Comparison of ENCODE assay signal across 8 mouse cellular contexts in the genomic region with DNA sequence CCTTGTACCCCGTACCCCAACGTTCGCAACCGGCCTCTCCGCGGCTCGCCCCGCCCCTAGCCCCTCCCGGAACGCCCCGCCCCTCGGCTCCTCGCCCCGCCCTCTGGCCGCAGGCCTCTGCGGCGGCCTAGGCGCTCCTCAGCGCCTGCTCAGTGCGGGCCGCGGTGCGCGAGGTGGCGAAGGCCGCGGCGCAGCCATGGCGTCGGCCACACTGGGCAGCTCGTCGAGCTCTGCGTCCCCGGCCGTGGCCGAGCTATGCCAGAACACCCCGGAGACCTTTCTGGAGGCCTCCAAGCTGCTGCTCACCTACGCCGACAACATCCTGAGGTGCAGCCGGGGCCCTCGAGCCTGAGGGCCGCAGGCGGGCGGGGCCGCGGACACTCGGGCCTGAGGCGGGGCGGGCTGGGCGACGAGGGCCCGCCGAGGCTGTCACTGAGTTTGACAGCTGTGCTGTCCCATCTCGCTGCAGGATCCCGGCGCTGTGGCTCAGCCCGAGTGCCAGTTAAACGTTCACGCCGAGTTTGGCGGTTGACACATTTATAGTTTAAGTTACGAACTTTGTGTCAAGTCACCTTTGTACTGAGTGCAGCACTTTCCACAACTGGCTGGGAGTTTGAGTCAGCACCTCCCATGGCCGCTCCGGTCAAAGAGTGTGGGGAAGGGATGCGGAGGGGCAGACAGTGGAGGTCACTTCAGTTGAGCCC. TPM values are rescaled to one million over a fixed set of nuclear protein-coding genes. Genes with fewer than 3 reads are reported as not detected.
DNase-seq lines count a peak whose midpoint lies in the region; ATAC-seq and TF ChIP-seq lines count a peak whose summit lies in the region.

A gene (plus strand): TSS at position 110 of the 704 bp plus-strand sequence.
A gene (minus strand): TSS at position 638 of the 704 bp plus-strand sequence.

- peak within 1 kb of the TSS; percentile 73 for H3K4me2 ChIP-seq in forebrain, embryonic 12.5 days
- peak within 1 kb of the TSS; percentile 91 for H3K4me2 ChIP-seq in heart, embryonic 16.5 days (ENCODE audit: low read depth, low read length)
- peak within 1 kb of the TSS; percentile 78 for H3K4me2 ChIP-seq in liver, embryonic 16.5 days (ENCODE audit: low read depth, low read length)
- H3K4me2 ChIP-seq in neural tube, embryonic 12.5 days (replicated peaks), result peak within 1 kb of the TSS; percentile 76
- H3K4me2 ChIP-seq in stomach, postnatal 0 days (replicated peaks; ENCODE audit: low read depth), result peak within 1 kb of the TSS; percentile 81

- TF ChIP-seq EP300 in stomach, postnatal 0 days (optimal IDR thresholded peaks at IDR 0.05), result no peak

- peaks cover 11% of the 10 kb centered on the region for H3K4me1 ChIP-seq in forebrain, embryonic 12.5 days
- peaks cover 13% of the 10 kb centered on the region for H3K4me1 ChIP-seq in heart, embryonic 16.5 days (ENCODE audit: control insufficient read depth, insufficient read depth, low read length)
- peaks cover 39% of the 10 kb centered on the region for H3K4me1 ChIP-seq in liver, embryonic 16.5 days (ENCODE audit: control insufficient read depth, low read depth, low read length)
- peaks cover 7% of the 10 kb centered on the region; the same call in 1 of the 2 replicates for H3K4me1 ChIP-seq in neural tube, embryonic 12.5 days
- no peaks in the 10 kb centered on the region; the same call in 1 of the 2 replicates for H3K4me1 ChIP-seq in stomach, postnatal 0 days (replicated peaks; ENCODE audit: control insufficient read depth, insufficient read depth)

- no peaks in the 10 kb centered on the region for H3K9me3 ChIP-seq in forebrain, embryonic 12.5 days
- no peaks in the 10 kb centered on the region for H3K9me3 ChIP-seq in heart, embryonic 16.5 days (replicated peaks; ENCODE audit: control insufficient read depth, low read length)
- H3K9me3 ChIP-seq in liver, embryonic 16.5 days (replicated peaks; ENCODE audit: control insufficient read depth, low read length), result no peaks in the 10 kb centered on the region
- H3K9me3 ChIP-seq in neural tube, embryonic 12.5 days, result no peaks in the 10 kb centered on the region
- H3K9me3 ChIP-seq in stomach, postnatal 0 days (ENCODE audit: control insufficient read depth, low read length), result no peaks in the 10 kb centered on the region

- no peaks in the 10 kb centered on the region for H3K36me3 ChIP-seq in forebrain, embryonic 12.5 days (replicated peaks)
- 0 out of 2 replicates have a peak, but pooled peaks cover under 1% of the 10 kb centered on the region for H3K36me3 ChIP-seq in heart, embryonic 16.5 days (ENCODE audit: control insufficient read depth, insufficient read depth)
- no peaks in the 10 kb centered on the region for H3K36me3 ChIP-seq in liver, embryonic 16.5 days (ENCODE audit: control insufficient read depth, insufficient read depth)
- no peaks in the 10 kb centered on the region for H3K36me3 ChIP-seq in neural tube, embryonic 12.5 days
- no peaks in the 10 kb centered on the region for H3K36me3 ChIP-seq in stomach, postnatal 0 days (ENCODE audit: control insufficient read depth, insufficient read depth, low read length)

- WGBS in forebrain, embryonic 12.5 days, result under 1% methylated on average over 62 of the region's 65 CpGs
- under 1% methylated on average over 61 of the region's 65 CpGs for WGBS in heart, embryonic 16.5 days
- under 1% methylated on average over 62 of the region's 65 CpGs for WGBS in liver, embryonic 16.5 days (ENCODE audit: insufficient replicate concordance)
- WGBS in neural tube, embryonic 12.5 days, result under 1% methylated on average over 65 of the region's 65 CpGs
- under 1% methylated on average over 55 of the region's 65 CpGs for WGBS in stomach, postnatal 0 days

- H3K27ac ChIP-seq in forebrain, embryonic 12.5 days, result peak within 1 kb of the TSS; percentile 82
- peak within 1 kb of the TSS; percentile 94 for H3K27ac ChIP-seq in heart, embryonic 16.5 days (ENCODE audit: low read length)
- H3K27ac ChIP-seq in liver, embryonic 16.5 days (ENCODE audit: low read length), result peak within 1 kb of the TSS; percentile 94
- H3K27ac ChIP-seq in neural tube, embryonic 12.5 days, result no peak within 1 kb of the TSS
- peak within 1 kb of the TSS; percentile 95 for H3K27ac ChIP-seq in stomach, postnatal 0 days (replicated peaks)

- peak within 1 kb of the TSS; percentile 73 for H3K4me3 ChIP-seq in forebrain, embryonic 12.5 days (replicated peaks)
- H3K4me3 ChIP-seq in heart, embryonic 16.5 days (ENCODE audit: low read length), result peak within 1 kb of the TSS; percentile 81
- H3K4me3 ChIP-seq in liver, embryonic 16.5 days (ENCODE audit: low read depth, low read length), result peak within 1 kb of the TSS; percentile 81
- peak within 1 kb of the TSS; percentile 71 for H3K4me3 ChIP-seq in neural tube, embryonic 12.5 days
- peak within 1 kb of the TSS; percentile 76 for H3K4me3 ChIP-seq in stomach, postnatal 0 days (ENCODE audit: low read depth, low read length)

- peak; percentile 64 to 74 for DNase-seq in CD8-positive naive resting alpha-beta T cell, adult 2 months (ENCODE audit: low read depth in 2 of 2, low spot score in 2 of 2)
- peak; percentile 76 for DNase-seq in c-Kit-positive CD71-positive TER-119-positive erythroid progenitor cells, embryonic 14.5 days (ENCODE audit: low spot score)
- peak; percentile 83 to 94 for DNase-seq in kidney, postnatal 36 days
- peak; percentile 92 for DNase-seq in stomach, postnatal 0 days (ENCODE audit: low spot score)

- ATAC-seq in forebrain, embryonic 12.5 days (ENCODE audit: low FRiP score), result peak; percentile 99
- peak; percentile 99 for ATAC-seq in heart, embryonic 16.5 days (replicated peaks; ENCODE audit: extremely low read depth, insufficient read depth, low FRiP score)
- ATAC-seq in liver, embryonic 16.5 days (ENCODE audit: low read depth), result peak; percentile 97
- ATAC-seq in neural tube, embryonic 12.5 days (ENCODE audit: low FRiP score, low read depth), result peak; percentile 100
- peak; percentile 97 for ATAC-seq in stomach, postnatal 0 days (ENCODE audit: low FRiP score, low TSS enrichment)

- H3K9ac ChIP-seq in forebrain, embryonic 12.5 days, result peak within 1 kb of the TSS; percentile 81
- H3K9ac ChIP-seq in heart, embryonic 16.5 days (ENCODE audit: low read length), result peak within 1 kb of the TSS; percentile 99
- H3K9ac ChIP-seq in liver, embryonic 16.5 days (ENCODE audit: low read depth, low read length), result peak within 1 kb of the TSS; percentile 92
- peak within 1 kb of the TSS; percentile 79 for H3K9ac ChIP-seq in neural tube, embryonic 12.5 days
- peak within 1 kb of the TSS; percentile 98 for H3K9ac ChIP-seq in stomach, postnatal 0 days (ENCODE audit: low read length)

- no peak for TF ChIP-seq CTCF in stomach, postnatal 0 days (IDR thresholded peaks at IDR 0.05; ENCODE audit: low read depth)

- no peaks in the 10 kb centered on the region for H3K27me3 ChIP-seq in forebrain, embryonic 12.5 days
- H3K27me3 ChIP-seq in heart, embryonic 16.5 days (ENCODE audit: control insufficient read depth, insufficient read depth, low read length), result no peaks in the 10 kb centered on the region
- H3K27me3 ChIP-seq in liver, embryonic 16.5 days (ENCODE audit: control insufficient read depth, insufficient read depth, low read depth, low read length), result no peaks in the 10 kb centered on the region
- H3K27me3 ChIP-seq in neural tube, embryonic 12.5 days (replicated peaks), result no peaks in the 10 kb centered on the region
- no peaks in the 10 kb centered on the region for H3K27me3 ChIP-seq in stomach, postnatal 0 days (ENCODE audit: control insufficient read depth, insufficient read depth, low read length)

RNA-seq across cellular contexts. Expression of the first gene that starts in this region (rescaled TPM):
- polyA plus RNA-seq in forebrain, embryonic 12.5 days (2016; fragmentation: Nextera tagmentation; extraction: Ambion mirVana), result 26.9 and 29.2 TPM in 2 replicates
- polyA plus RNA-seq in heart, embryonic 16.5 days (2015; fragmentation: Nextera tagmentation; extraction: Ambion mirVana), result 30.2 and 32.7 TPM in 2 replicates
- 17.8 and 21.5 TPM in 2 replicates for polyA plus RNA-seq in liver, embryonic 16.5 days (2015; fragmentation: Nextera tagmentation; extraction: Ambion mirVana)
- 21.1 and 22.6 TPM in 2 replicates for polyA plus RNA-seq in neural tube, embryonic 12.5 days (2016; fragmentation: Nextera tagmentation; extraction: Ambion mirVana)
- polyA plus RNA-seq in stomach, postnatal 0 days (2015; fragmentation: Nextera tagmentation; extraction: Ambion mirVana), result 35.2 and 37.2 TPM in 2 replicates

RNA-seq across cellular contexts. Expression of the second gene that starts in this region (rescaled TPM):
- polyA plus RNA-seq in forebrain, embryonic 12.5 days (2016; fragmentation: Nextera tagmentation; extraction: Ambion mirVana), result 1.7 and 2.3 TPM in 2 replicates
- polyA plus RNA-seq in heart, embryonic 16.5 days (2015; fragmentation: Nextera tagmentation; extraction: Ambion mirVana), result 4.0 and 4.7 TPM in 2 replicates
- 2.6 and 2.8 TPM in 2 replicates for polyA plus RNA-seq in liver, embryonic 16.5 days (2015; fragmentation: Nextera tagmentation; extraction: Ambion mirVana)
- 0.99 and 1.5 TPM in 2 replicates for polyA plus RNA-seq in neural tube, embryonic 12.5 days (2016; fragmentation: Nextera tagmentation; extraction: Ambion mirVana)
- 1.7 and 1.9 TPM in 2 replicates for polyA plus RNA-seq in stomach, postnatal 0 days (2015; fragmentation: Nextera tagmentation; extraction: Ambion mirVana)
